In genomic region chr11:101118105-101118504, GRCm38 (mm10) we compare ENCODE assay signal across 8 mouse cellular contexts. TPM values are rescaled to one million over a fixed set of nuclear protein-coding genes. Genes with fewer than 3 reads are reported as not detected.
DNase-seq lines count a peak whose midpoint lies in the region; ATAC-seq and TF ChIP-seq lines count a peak whose summit lies in the region.
"Had no signal": no experiment of that assay in that cellular context is flagged by ENCODE, and none has a peak within 500 bp of the region (broad histone marks: within the 10 kb centered on the region; RNA-seq: fewer than 3 reads in every experiment).

No protein-coding gene starts in this region.

- no peak overlapping the region for H3K27ac ChIP-seq in spleen, adult 2 months (ENCODE audit: insufficient read depth, low read length)
- no peak overlapping the region for H3K27ac ChIP-seq in forebrain, embryonic 13.5 days
- H3K27ac ChIP-seq in limb, embryonic 14.5 days (replicated peaks; ENCODE audit: low read depth, low read length), result no peak overlapping the region
- no peak overlapping the region for H3K27ac ChIP-seq in stomach, embryonic 16.5 days (ENCODE audit: low read length)

- no peak for TF ChIP-seq CTCF in spleen, adult 2 months (IDR thresholded peaks at IDR 0.05; ENCODE audit: extremely low read depth, insufficient read depth, insufficient read length, insufficient replicate concordance)

- TF ChIP-seq POLR2A in spleen, adult 2 months (IDR thresholded peaks at IDR 0.05; ENCODE audit: low read depth, low read length), result no peak
- TF ChIP-seq POLR2A in limb, embryonic 14.5 days (IDR thresholded peaks at IDR 0.05; ENCODE audit: borderline replicate concordance, extremely low read depth, insufficient read depth, insufficient read length), result no peak

- H3K4me1 ChIP-seq in spleen, adult 2 months (ENCODE audit: control insufficient read depth, insufficient read depth, insufficient read length), result peaks cover 21% of the 10 kb centered on the region
- peaks cover 57% of the 10 kb centered on the region for H3K4me1 ChIP-seq in forebrain, embryonic 13.5 days
- H3K4me1 ChIP-seq in limb, embryonic 14.5 days (ENCODE audit: control insufficient read depth, insufficient read depth, low read length), result peaks cover 18% of the 10 kb centered on the region
- peaks cover 18% of the 10 kb centered on the region for H3K4me1 ChIP-seq in stomach, embryonic 16.5 days (ENCODE audit: control insufficient read depth, insufficient read depth, low read length)

- ATAC-seq in forebrain, embryonic 13.5 days, result no peak
- ATAC-seq in limb, embryonic 14.5 days (ENCODE audit: low FRiP score, low read depth), result no peak
- ATAC-seq in stomach, embryonic 16.5 days (ENCODE audit: insufficient read depth, low FRiP score), result no peak

- peak overlapping the region; percentile 95 for H3K9ac ChIP-seq in forebrain, embryonic 13.5 days
- no peak overlapping the region for H3K9ac ChIP-seq in limb, embryonic 14.5 days (ENCODE audit: low read depth, low read length, severe bottlenecking)
- H3K9ac ChIP-seq in stomach, embryonic 16.5 days (ENCODE audit: low read length), result peak overlapping the region; percentile 93

- H3K36me3 ChIP-seq in spleen, adult 2 months (ENCODE audit: control insufficient read depth, insufficient read depth, low read length), result peaks cover 2% of the 10 kb centered on the region
- H3K36me3 ChIP-seq in forebrain, embryonic 13.5 days (ENCODE audit: poor library complexity, severe bottlenecking), result peaks cover 9% of the 10 kb centered on the region
- peaks cover 12% of the 10 kb centered on the region; the same call in 1 of the 2 replicates for H3K36me3 ChIP-seq in limb, embryonic 14.5 days (ENCODE audit: control insufficient read depth, insufficient read depth, low read length)
- no peaks in the 10 kb centered on the region for H3K36me3 ChIP-seq in stomach, embryonic 16.5 days (ENCODE audit: control insufficient read depth, insufficient read depth, low read length)

- H3K4me3 ChIP-seq in spleen, adult 2 months (ENCODE audit: extremely low read depth, insufficient read depth, insufficient read length), result peak overlapping the region; percentile 28; the same call in 1 of the 2 replicates
- H3K4me3 ChIP-seq in forebrain, embryonic 13.5 days, result peak overlapping the region; percentile 87
- H3K4me3 ChIP-seq in limb, embryonic 14.5 days (replicated peaks; ENCODE audit: low read length), result peak overlapping the region; percentile 91; the same call in 1 of the 2 replicates
- peak overlapping the region; percentile 93 for H3K4me3 ChIP-seq in stomach, embryonic 16.5 days (replicated peaks; ENCODE audit: low read length)

- peak overlapping the region; percentile 98 for H3K4me2 ChIP-seq in forebrain, embryonic 13.5 days
- peak overlapping the region; percentile 88 for H3K4me2 ChIP-seq in limb, embryonic 14.5 days (replicated peaks; ENCODE audit: low read depth, low read length, severe bottlenecking)
- H3K4me2 ChIP-seq in stomach, embryonic 16.5 days (ENCODE audit: low read depth, low read length), result peak overlapping the region; percentile 74

- no peaks in the 10 kb centered on the region for H3K27me3 ChIP-seq in spleen, adult 2 months (ENCODE audit: control insufficient read depth, insufficient read depth, low read length)
- H3K27me3 ChIP-seq in forebrain, embryonic 13.5 days, result no peaks in the 10 kb centered on the region
- H3K27me3 ChIP-seq in limb, embryonic 14.5 days (ENCODE audit: control insufficient read depth, insufficient read depth, low read length), result no peaks in the 10 kb centered on the region
- no peaks in the 10 kb centered on the region for H3K27me3 ChIP-seq in stomach, embryonic 16.5 days (ENCODE audit: control insufficient read depth, insufficient read depth, low read length)

- no peaks in the 10 kb centered on the region for H3K9me3 ChIP-seq in forebrain, embryonic 13.5 days (replicated peaks)
- H3K9me3 ChIP-seq in limb, embryonic 14.5 days (ENCODE audit: control insufficient read depth, low read length), result no peaks in the 10 kb centered on the region
- H3K9me3 ChIP-seq in stomach, embryonic 16.5 days (replicated peaks; ENCODE audit: control insufficient read depth, low read length), result no peaks in the 10 kb centered on the region

- 36% methylated on average over 4 of the region's 4 CpGs for WGBS in spleen, adult 2 months
- 58% methylated on average over 4 of the region's 4 CpGs for WGBS in forebrain, embryonic 13.5 days
- 52% methylated on average over 4 of the region's 4 CpGs for WGBS in limb, embryonic 14.5 days
- 23% methylated on average over 4 of the region's 4 CpGs for WGBS in stomach, embryonic 16.5 days

- no peak for DNase-seq in spleen, adult 2 months (ENCODE audit: low read depth in 1 of 2, low spot score in 2 of 2)
- DNase-seq in spleen, postnatal 4 days (ENCODE audit: low spot score in 2 of 2), result no peak
- DNase-seq in limb, embryonic 14.5 days (ENCODE audit: low spot score), result no peak
- DNase-seq in urinary bladder, postnatal 36 days (ENCODE audit: low spot score in 2 of 2), result no peak
- DNase-seq in embryo, embryonic 11 days, result no peak
- DNase-seq: cerebellum, postnatal 25 days had no signal

RNA-seq across cellular contexts. Expression of gene Retreg3, which starts 1.6 kb away (rescaled TPM):
- polyA plus RNA-seq in spleen, adult 2 months (2012; rRNA removed), result 57.8 and 61.3 TPM in 2 replicates
- 18.6 and 20.8 TPM in 2 replicates for polyA plus RNA-seq in forebrain, embryonic 13.5 days (2015; fragmentation: Nextera tagmentation; extraction: Ambion mirVana)
- polyA plus RNA-seq in limb, embryonic 14.5 days (2012; rRNA removed), result 53.6 and 65.4 TPM in 2 replicates
- polyA plus RNA-seq in limb, embryonic 14.5 days (2014; fragmentation: Nextera tagmentation; extraction: Ambion mirVana), result 11.3 and 12.7 TPM in 2 replicates
- 18.7 and 20.1 TPM in 2 replicates for polyA plus RNA-seq in stomach, embryonic 16.5 days (2015; fragmentation: Nextera tagmentation; extraction: Ambion mirVana)

RNA-seq across cellular contexts. Expression of gene Tubg1, which starts 1.6 kb away (rescaled TPM):
- 16.4 and 17.7 TPM in 2 replicates for polyA plus RNA-seq in spleen, adult 2 months (2012; rRNA removed)
- polyA plus RNA-seq in forebrain, embryonic 13.5 days (2015; fragmentation: Nextera tagmentation; extraction: Ambion mirVana), result 108 and 112 TPM in 2 replicates
- polyA plus RNA-seq in limb, embryonic 14.5 days (2012; rRNA removed), result 32.4 and 36.8 TPM in 2 replicates
- polyA plus RNA-seq in limb, embryonic 14.5 days (2014; fragmentation: Nextera tagmentation; extraction: Ambion mirVana), result 52.5 and 52.7 TPM in 2 replicates
- polyA plus RNA-seq in stomach, embryonic 16.5 days (2015; fragmentation: Nextera tagmentation; extraction: Ambion mirVana), result 63.0 and 63.5 TPM in 2 replicates

RNA-seq across cellular contexts. Expression of gene Psmc3ip, which starts 22.9 kb away (rescaled TPM):
- polyA plus RNA-seq in spleen, adult 2 months (2012; rRNA removed), result 0.85 and 0.90 TPM in 2 replicates
- 63.3 and 64.1 TPM in 2 replicates for polyA plus RNA-seq in forebrain, embryonic 13.5 days (2015; fragmentation: Nextera tagmentation; extraction: Ambion mirVana)
- polyA plus RNA-seq in limb, embryonic 14.5 days (2012; rRNA removed), result 15.7 and 24.3 TPM in 2 replicates
- polyA plus RNA-seq in limb, embryonic 14.5 days (2014; fragmentation: Nextera tagmentation; extraction: Ambion mirVana), result 32.9 and 36.5 TPM in 2 replicates
- 21.4 and 23.4 TPM in 2 replicates for polyA plus RNA-seq in stomach, embryonic 16.5 days (2015; fragmentation: Nextera tagmentation; extraction: Ambion mirVana)

RNA-seq across cellular contexts. Expression of gene Mlx, which starts 31.0 kb away (rescaled TPM):
- polyA plus RNA-seq in spleen, adult 2 months (2012; rRNA removed), result 20.3 and 23.9 TPM in 2 replicates
- polyA plus RNA-seq in forebrain, embryonic 13.5 days (2015; fragmentation: Nextera tagmentation; extraction: Ambion mirVana), result 71.1 and 81.2 TPM in 2 replicates
- 40.2 and 61.6 TPM in 2 replicates for polyA plus RNA-seq in limb, embryonic 14.5 days (2012; rRNA removed)
- polyA plus RNA-seq in limb, embryonic 14.5 days (2014; fragmentation: Nextera tagmentation; extraction: Ambion mirVana), result 42.4 and 44.4 TPM in 2 replicates
- polyA plus RNA-seq in stomach, embryonic 16.5 days (2015; fragmentation: Nextera tagmentation; extraction: Ambion mirVana), result 57.4 and 60.5 TPM in 2 replicates

RNA-seq across cellular contexts. Expression of gene Coasy, which starts 35.7 kb away (rescaled TPM):
- polyA plus RNA-seq in spleen, adult 2 months (2012; rRNA removed), result 26.6 and 36.9 TPM in 2 replicates
- 45.8 and 48.2 TPM in 2 replicates for polyA plus RNA-seq in forebrain, embryonic 13.5 days (2015; fragmentation: Nextera tagmentation; extraction: Ambion mirVana)
- polyA plus RNA-seq in limb, embryonic 14.5 days (2012; rRNA removed), result 49.1 and 64.3 TPM in 2 replicates
- polyA plus RNA-seq in limb, embryonic 14.5 days (2014; fragmentation: Nextera tagmentation; extraction: Ambion mirVana), result 41.9 and 43.3 TPM in 2 replicates
- 38.9 and 41.8 TPM in 2 replicates for polyA plus RNA-seq in stomach, embryonic 16.5 days (2015; fragmentation: Nextera tagmentation; extraction: Ambion mirVana)

Comparison
In these comparisons a context has a peak if more than half of its experiments do, and no peak if none do; other contexts are left out.
1. H3K4me3 ChIP-seq: peak in every context shown above with its lines; median percentile 93 in stomach, embryonic 16.5 days; 91 in limb, embryonic 14.5 days; 87 in forebrain, embryonic 13.5 days; 28 in spleen, adult 2 months.